Mouse (Mus musculus) stomach, postnatal 0 days (tissue): Measurements from ENCODE around the gene Bcas3. TPM values are rescaled to one million over a fixed set of nuclear protein-coding genes. Genes with fewer than 3 reads are reported as not detected.

Experiments used
- ATAC-seq: fragments of 200-750 bp; cut with Nextera tagmentation; 2 replicates; pipeline ENCODE4 v1.8.0; 2017; ENCODE audit not compliant: low FRiP score, low TSS enrichment
- DNase-seq: peaks from one replicate; pipeline ENCODE4 v3.0.0-alpha.2; 2016; ENCODE audit warnings: low spot score
- H3K27ac ChIP-seq: fragments of 300-500 bp; sonication (generic); replicated peaks from 2 replicates; pipeline ENCODE4 v1.5.1; 2014; ENCODE audit warnings: mild to moderate bottlenecking, control low read depth
- H3K27me3 ChIP-seq: fragments of 300-500 bp; sonication (generic); 2 replicates; pipeline ENCODE4 v1.6.1; 2014; ENCODE audit warnings: low read length; ENCODE audit not compliant: control insufficient read depth, insufficient read depth
- H3K36me3 ChIP-seq: fragments of 300-500 bp; sonication (generic); 2 replicates; pipeline ENCODE4 v1.6.1; 2014; ENCODE audit warnings: low read length, mixed read lengths; ENCODE audit not compliant: control insufficient read depth, insufficient read depth
- H3K4me1 ChIP-seq: fragments of 300-500 bp; sonication (generic); replicated peaks from 2 replicates; pipeline ENCODE4 v1.6.1; 2014; ENCODE audit warnings: antibody characterized with exemption; ENCODE audit not compliant: control insufficient read depth, insufficient read depth
- H3K4me2 ChIP-seq: fragments of 300-500 bp; sonication (generic); replicated peaks from 2 replicates; pipeline ENCODE4 v1.6.1; 2014; ENCODE audit warnings: low read depth, mild to moderate bottlenecking, control low read depth, moderate library complexity
- H3K4me3 ChIP-seq: fragments of 300-500 bp; sonication (generic); 2 replicates; pipeline ENCODE4 v1.5.1; 2014; ENCODE audit warnings: low read depth, low read length, control low read depth
- H3K9ac ChIP-seq: fragments of 300-500 bp; sonication (generic); 2 replicates; pipeline ENCODE4 v1.6.1; 2014; ENCODE audit warnings: mild to moderate bottlenecking, low read length, control low read depth, mixed read lengths
- H3K9me3 ChIP-seq: fragments of 300-500 bp; sonication (generic); 2 replicates; pipeline ENCODE4 v1.6.1; 2016; ENCODE audit warnings: low read length; ENCODE audit not compliant: control insufficient read depth
- CTCF ChIP-seq: IDR thresholded peaks from 2 replicates; pipeline ENCODE4 v1.5.1; 2016; ENCODE audit warnings: antibody characterized with exemption, low read depth, mild to moderate bottlenecking, moderate library complexity
- EP300 ChIP-seq: optimal IDR thresholded peaks from 2 replicates; pipeline ENCODE3; 2016; ENCODE audit warnings: antibody characterized with exemption
- WGBS: fragments of 180-500 bp; shearing (Covaris S2); extraction: QIAGEN DNeasy Blood & Tissue Kit; methylation state at CpG from one replicate; pipeline ENCODE4 v1.1.7; 2014; 5-methylcytosine and 5-hydroxymethylcytosine counted together
- polyA plus RNA-seq: library from polyadenylated mRNA; unstranded; fragments of >200 nt; fragmentation: Nextera tagmentation; extraction: Ambion mirVana; gene quantifications from 2 replicates; pipeline ENCODE4 v1.2.1, GENCODE M21; 2015

The Bcas3 gene
- polyA plus RNA-seq, 1 experiment from 2014 or later = 16.5 TPM

DNA sequence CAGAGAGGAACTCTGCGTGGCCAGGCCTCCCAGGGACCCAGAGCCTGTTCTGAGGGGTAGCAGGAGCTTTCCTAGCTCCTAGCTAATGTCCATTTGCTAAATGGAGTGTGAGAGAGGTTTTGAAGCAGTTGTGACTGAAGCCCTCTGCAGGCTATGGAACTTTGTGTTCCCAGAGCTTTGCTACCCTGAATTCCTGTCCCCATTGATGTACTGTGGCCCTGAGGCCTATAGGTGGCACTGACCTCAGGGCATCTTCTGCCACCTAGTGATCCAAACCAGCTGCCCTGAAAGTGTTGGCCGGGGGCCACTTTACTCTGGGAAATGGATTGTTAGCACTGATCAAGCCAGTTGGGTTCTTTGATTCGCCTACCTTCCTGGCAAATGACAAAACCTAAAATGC is 380.6 kb downstream of the Bcas3 start:
- ATAC-seq (no peak), DNase-seq (peak; percentile 38)
- no peak overlapping the region for H3K4me2 ChIP-seq
- TF ChIP-seq EP300 (no peak), CTCF (peak; percentile 66)
- no peak overlapping the region for H3K27ac ChIP-seq
- H3K36me3 ChIP-seq = no peaks in the 10 kb centered on the region
- no peak overlapping the region for H3K9ac ChIP-seq
- H3K4me1 ChIP-seq = 0 out of 2 replicates have a peak, but pooled peaks cover 2% of the 10 kb centered on the region
- no peaks in the 10 kb centered on the region for H3K9me3 ChIP-seq
- no peak overlapping the region for H3K4me3 ChIP-seq
- WGBS = 72% methylated on average over 3 of the region's 3 CpGs
- H3K27me3 ChIP-seq = no peaks in the 10 kb centered on the region

DNA sequence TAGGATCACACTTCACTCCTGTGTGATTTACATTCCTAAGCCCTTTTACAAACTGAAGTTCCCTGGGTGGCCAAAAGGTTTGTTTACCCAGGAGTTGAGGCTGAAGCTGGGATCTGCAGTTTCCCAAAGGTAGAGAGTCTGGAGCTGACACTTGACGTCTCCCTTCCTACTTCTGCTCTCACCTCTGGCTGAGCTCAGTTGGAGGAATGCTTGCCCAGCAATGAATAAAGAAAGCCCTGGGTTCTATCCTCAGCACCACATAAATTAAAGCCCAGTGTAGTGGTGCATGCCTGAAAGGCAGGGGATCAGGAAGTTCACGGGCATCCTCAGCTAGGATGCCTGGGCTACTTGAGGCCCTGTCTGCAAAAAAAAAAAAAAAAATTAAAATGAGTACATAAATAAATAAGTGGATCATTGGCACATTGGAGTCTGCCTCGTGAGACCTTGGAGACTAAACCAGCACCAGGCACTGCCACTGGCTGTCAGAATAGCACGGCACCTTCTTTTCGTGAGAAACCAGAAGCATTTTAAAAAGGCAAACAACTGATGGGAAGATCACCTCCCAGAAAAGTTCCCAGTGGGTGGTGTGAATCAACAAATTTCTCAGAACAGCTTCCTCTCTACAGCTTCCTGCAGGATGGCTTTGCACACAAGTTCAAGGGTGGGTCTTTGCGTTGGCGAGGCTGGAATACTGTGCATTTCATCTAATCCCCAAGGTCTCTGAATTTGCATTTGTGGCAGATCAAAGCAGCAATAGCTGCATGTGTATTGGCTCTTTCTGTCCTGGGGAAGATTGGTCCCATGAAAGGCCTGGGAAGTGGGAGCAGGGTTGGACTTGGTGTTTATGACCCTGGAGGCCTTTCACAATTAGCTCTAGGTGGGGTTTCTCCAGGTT is 381.6 kb downstream of the Bcas3 start:
- Histone ChIP-seq H3K9me3 (no peaks in the 10 kb centered on the region), H3K27ac (no peak overlapping the region), H3K4me2 (no peak overlapping the region), H3K9ac (no peak overlapping the region), H3K27me3 (no peaks in the 10 kb centered on the region), H3K36me3 (no peaks in the 10 kb centered on the region), H3K4me3 (no peak overlapping the region), H3K4me1 (peaks cover 5% of the 10 kb centered on the region; the same call in 1 of the 2 replicates)
- 63% methylated on average over 7 of the region's 7 CpGs for WGBS
- ATAC-seq (no peak), DNase-seq (no peak)
- TF ChIP-seq CTCF = no peak
- TF ChIP-seq EP300 = no peak

DNA sequence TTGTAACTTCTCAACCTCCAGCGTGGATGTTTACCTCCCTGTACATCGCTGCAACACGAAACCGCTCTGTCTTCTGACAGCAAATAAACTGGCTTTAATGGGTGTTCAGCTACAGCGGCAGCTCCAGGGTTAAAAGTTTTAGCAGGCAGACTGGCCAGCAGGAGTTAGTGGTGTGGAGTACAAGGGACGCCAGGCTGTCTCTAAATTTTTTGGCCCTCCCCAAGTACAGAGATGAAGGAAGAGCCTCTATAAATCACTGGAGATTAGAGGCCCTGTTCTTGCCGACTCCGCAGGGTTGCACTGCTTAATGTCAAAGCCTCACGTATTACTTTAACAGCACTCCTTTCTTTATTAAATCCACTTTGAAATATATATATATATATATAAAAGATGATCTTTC is 384.3 kb downstream of the Bcas3 start:
- Histone ChIP-seq H3K27me3 (no peaks in the 10 kb centered on the region), H3K27ac (0 out of 2 replicates have a peak overlapping the region, but pooled peaks have one; percentile 30), H3K9me3 (no peaks in the 10 kb centered on the region), H3K4me3 (no peak overlapping the region), H3K9ac (no peak overlapping the region), H3K4me2 (no peak overlapping the region), H3K4me1 (peaks cover 9% of the 10 kb centered on the region; the same call in 1 of the 2 replicates), H3K36me3 (no peaks in the 10 kb centered on the region)
- 34% methylated on average over 9 of the region's 9 CpGs for WGBS
- DNase-seq (no peak), ATAC-seq (peak; percentile 56; the same call in 1 of the 2 replicates)
- 0 out of 2 replicates have a peak, but pooled peaks have one; percentile 11 for TF ChIP-seq CTCF
- no peak for TF ChIP-seq EP300

DNA sequence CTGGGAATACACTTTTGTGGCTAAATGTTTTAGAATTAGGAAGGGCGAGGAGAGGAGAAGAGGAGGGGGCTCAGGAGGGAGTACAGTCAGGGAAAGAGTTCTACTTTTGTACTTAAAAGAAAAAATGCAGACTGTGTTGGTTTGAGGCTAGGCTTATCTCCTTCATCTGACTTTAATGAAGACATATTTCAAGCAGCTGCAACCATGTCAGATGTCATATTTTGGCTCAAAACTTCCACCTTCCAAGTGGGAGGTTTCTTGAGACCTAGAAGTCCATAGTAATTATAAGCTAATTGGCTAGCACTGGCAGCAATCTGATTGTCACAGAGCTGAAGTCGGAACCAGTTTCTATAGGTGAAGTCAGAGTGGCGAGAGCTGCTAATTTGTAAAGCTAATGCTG is 384.9 kb downstream of the Bcas3 start:
- Histone ChIP-seq H3K9me3 (no peaks in the 10 kb centered on the region), H3K27me3 (no peaks in the 10 kb centered on the region), H3K4me1 (peaks cover 9% of the 10 kb centered on the region; the same call in 1 of the 2 replicates), H3K4me3 (no peak overlapping the region), H3K36me3 (no peaks in the 10 kb centered on the region), H3K9ac (no peak overlapping the region), H3K27ac (0 out of 2 replicates have a peak overlapping the region, but pooled peaks have one; percentile 35), H3K4me2 (no peak overlapping the region)
- DNase-seq (no peak), ATAC-seq (no peak)
- TF ChIP-seq EP300 = no peak
- TF ChIP-seq CTCF = no peak
- 67% methylated on average over 3 of the region's 3 CpGs for WGBS

DNA sequence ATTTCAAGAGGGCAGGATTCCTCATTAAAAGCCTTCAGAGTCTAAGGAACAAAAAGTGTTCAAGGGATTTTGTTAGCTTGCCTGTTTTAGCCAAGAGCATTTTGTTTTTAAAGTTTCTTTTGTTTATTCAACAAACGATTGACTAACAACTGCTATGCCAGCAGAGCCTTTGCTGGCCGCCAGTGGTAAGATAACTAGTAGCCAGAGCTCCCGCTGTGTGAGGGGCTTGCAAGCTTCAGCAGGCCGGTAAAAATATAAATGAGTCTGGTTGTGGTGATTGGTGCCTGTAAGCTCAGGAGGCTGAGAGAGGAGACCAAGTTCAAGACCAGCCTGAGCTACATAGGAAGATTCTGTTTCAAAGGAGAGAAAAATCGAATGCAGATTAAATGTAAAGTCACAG is 385.6 kb downstream of the Bcas3 start:
- no peaks in the 10 kb centered on the region for H3K36me3 ChIP-seq
- H3K27me3 ChIP-seq = no peaks in the 10 kb centered on the region
- TF ChIP-seq CTCF (no peak), EP300 (no peak)
- ATAC-seq (no peak), DNase-seq (no peak)
- no peak overlapping the region for H3K9ac ChIP-seq
- H3K9me3 ChIP-seq = no peaks in the 10 kb centered on the region
- 69% methylated on average over 5 of the region's 5 CpGs for WGBS
- H3K4me3 ChIP-seq = no peak overlapping the region
- no peak overlapping the region for H3K27ac ChIP-seq
- peaks cover 9% of the 10 kb centered on the region; the same call in 1 of the 2 replicates for H3K4me1 ChIP-seq
- no peak overlapping the region for H3K4me2 ChIP-seq
